Mouse (Mus musculus) left cerebral cortex, adult 9 months (tissue): ENCODE measurements around the gene Qsox1.

Experiments used
- DNase-seq, 2 experiments: peaks; one replicate each; pipeline ENCODE4 v3.0.0; 2022; ENCODE audit warnings: low spot score in 2 of 2

Qsox1 gene

GRCm38 (mm10) chr1:155747911-155748310, 64.8 kb downstream of the Qsox1 start:
- DNase-seq: no peak

GRCm38 (mm10) chr1:155747011-155747410, 65.7 kb downstream of the Qsox1 start:
- no peak for DNase-seq

GRCm38 (mm10) chr1:155742411-155743363, 70.0 kb downstream of the Qsox1 start:
- no peak for DNase-seq

- no peak for DNase-seq
Measured at GRCm38 (mm10) chr1:155741988-155742387, 70.7 kb downstream of the Qsox1 start.

- no peak for DNase-seq
Measured at GRCm38 (mm10) chr1:155741378-155741945, 71.2 kb downstream of the Qsox1 start.

- no peak for DNase-seq
Measured at GRCm38 (mm10) chr1:155740622-155741377, 71.9 kb downstream of the Qsox1 start.

GRCm38 (mm10) chr1:155737809-155738383, 74.8 kb downstream of the Qsox1 start:
- no peak for DNase-seq

- DNase-seq: no peak
Measured at GRCm38 (mm10) chr1:155737017-155737808, 75.5 kb downstream of the Qsox1 start.

GRCm38 (mm10) chr1:155736096-155736825, 76.4 kb downstream of the Qsox1 start:
- DNase-seq: no peak

- DNase-seq: no peak
Measured at GRCm38 (mm10) chr1:155731156-155731555, 81.5 kb downstream of the Qsox1 start.

GRCm38 (mm10) chr1:155729113-155729795, 83.4 kb downstream of the Qsox1 start:
- DNase-seq: no peak

- no peak for DNase-seq
Measured at GRCm38 (mm10) chr1:155727830-155728229, 84.9 kb downstream of the Qsox1 start.
